ENCODE assay signal across 30 mouse cellular contexts in the genomic region with DNA sequence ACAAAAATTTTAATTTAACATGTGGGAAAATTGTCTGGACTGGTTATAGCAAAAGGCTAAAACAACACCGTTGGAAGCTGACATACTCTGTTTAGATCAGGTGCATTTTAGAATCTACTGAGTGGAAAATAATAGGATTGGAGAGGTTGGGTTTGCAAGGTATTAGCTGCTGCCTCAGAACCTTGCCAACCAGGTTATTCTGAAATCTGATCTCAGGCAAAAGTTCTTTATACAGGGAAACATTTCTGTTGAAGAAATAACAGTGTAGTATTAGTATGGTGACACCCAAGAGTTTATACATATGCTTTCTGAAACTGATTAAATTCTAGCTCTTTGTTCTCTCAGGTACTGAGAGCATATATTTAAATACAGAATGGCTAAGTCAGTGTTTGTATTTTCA.
"Had no signal": no experiment of that assay in that cellular context is flagged by ENCODE, and none has a peak within 500 bp of the region (broad histone marks: within the 10 kb centered on the region; RNA-seq: fewer than 3 reads in every experiment).

No protein-coding gene starts in this region.

- DNase-seq: left cerebral cortex, postnatal 4 days; liver, embryonic 13.5 days; lung, adult 18-20 months; lung, adult 2 months; lung, embryonic 14.5 days; lung, postnatal 10 days; lung, postnatal 14 days; lung, postnatal 36 days; lung, postnatal 4 days; midbrain, embryonic 14.5 days had no signal

- ATAC-seq: liver, embryonic 12.5 days; lung, postnatal 0 days; midbrain, embryonic 13.5 days; midbrain, embryonic 15.5 days; midbrain, embryonic 16.5 days had no signal

- H3K27me3 ChIP-seq: limb, embryonic 12.5 days; limb, embryonic 13.5 days; limb, embryonic 15.5 days; liver, embryonic 12.5 days; liver, embryonic 13.5 days; liver, embryonic 15.5 days; lung, embryonic 15.5 days; megakaryocyte, embryonic 14.5 days; midbrain, embryonic 12.5 days; midbrain, embryonic 13.5 days; midbrain, embryonic 15.5 days; neural tube, embryonic 12.5 days had no signal

- H3K36me3 ChIP-seq: limb, embryonic 10.5 days; limb, embryonic 12.5 days; limb, embryonic 13.5 days; limb, embryonic 15.5 days; liver, embryonic 12.5 days; liver, embryonic 13.5 days; liver, embryonic 15.5 days; lung, embryonic 15.5 days; midbrain, embryonic 10.5 days; midbrain, embryonic 12.5 days; midbrain, embryonic 13.5 days; midbrain, embryonic 15.5 days; neural tube, embryonic 12.5 days had no signal

- H3K4me3 ChIP-seq: limb, embryonic 10.5 days; limb, embryonic 12.5 days; limb, embryonic 13.5 days; limb, embryonic 15.5 days; liver, embryonic 12.5 days; liver, embryonic 13.5 days; liver, embryonic 15.5 days; lung, embryonic 15.5 days; megakaryocyte, embryonic 14.5 days; midbrain, embryonic 10.5 days; midbrain, embryonic 12.5 days; midbrain, embryonic 13.5 days; midbrain, embryonic 15.5 days; myocyte; neural tube, embryonic 12.5 days had no signal

- H3K9me3 ChIP-seq: limb, embryonic 10.5 days; limb, embryonic 13.5 days; limb, embryonic 15.5 days; liver, embryonic 12.5 days; liver, embryonic 15.5 days; lung, embryonic 15.5 days; midbrain, embryonic 10.5 days; midbrain, embryonic 12.5 days; midbrain, embryonic 13.5 days; midbrain, embryonic 15.5 days; neural tube, embryonic 12.5 days had no signal

- H3K9ac ChIP-seq: limb, embryonic 12.5 days; limb, embryonic 13.5 days; limb, embryonic 15.5 days; liver, embryonic 12.5 days; liver, embryonic 13.5 days; liver, embryonic 14.5 days; liver, embryonic 15.5 days; lung, embryonic 14.5 days; lung, embryonic 15.5 days; midbrain, embryonic 12.5 days; midbrain, embryonic 13.5 days; midbrain, embryonic 15.5 days; neural tube, embryonic 12.5 days had no signal

- H3K4me2 ChIP-seq: limb, embryonic 12.5 days; limb, embryonic 13.5 days; limb, embryonic 15.5 days; liver, embryonic 11.5 days; liver, embryonic 12.5 days; liver, embryonic 13.5 days; liver, embryonic 15.5 days; lung, embryonic 14.5 days; lung, embryonic 15.5 days; midbrain, embryonic 11.5 days; midbrain, embryonic 12.5 days; midbrain, embryonic 13.5 days; midbrain, embryonic 15.5 days; neural tube, embryonic 12.5 days had no signal

- H3K27ac ChIP-seq: limb, embryonic 10.5 days; limb, embryonic 12.5 days; limb, embryonic 13.5 days; limb, embryonic 15.5 days; liver, embryonic 12.5 days; liver, embryonic 13.5 days; liver, embryonic 14.5 days; liver, embryonic 15.5 days; lung, embryonic 15.5 days; macrophage; midbrain, embryonic 10.5 days; midbrain, embryonic 12.5 days; midbrain, embryonic 13.5 days; midbrain, embryonic 15.5 days; neural tube, embryonic 12.5 days had no signal

- H3K4me1 ChIP-seq: limb, embryonic 10.5 days; limb, embryonic 12.5 days; limb, embryonic 13.5 days; limb, embryonic 15.5 days; liver, embryonic 12.5 days; liver, embryonic 13.5 days; liver, embryonic 15.5 days; lung, embryonic 15.5 days; midbrain, embryonic 10.5 days; midbrain, embryonic 12.5 days; midbrain, embryonic 13.5 days; midbrain, embryonic 15.5 days; neural tube, embryonic 12.5 days had no signal
